Comparison of ENCODE assay signal across 8 mouse cellular contexts in the genomic region with DNA sequence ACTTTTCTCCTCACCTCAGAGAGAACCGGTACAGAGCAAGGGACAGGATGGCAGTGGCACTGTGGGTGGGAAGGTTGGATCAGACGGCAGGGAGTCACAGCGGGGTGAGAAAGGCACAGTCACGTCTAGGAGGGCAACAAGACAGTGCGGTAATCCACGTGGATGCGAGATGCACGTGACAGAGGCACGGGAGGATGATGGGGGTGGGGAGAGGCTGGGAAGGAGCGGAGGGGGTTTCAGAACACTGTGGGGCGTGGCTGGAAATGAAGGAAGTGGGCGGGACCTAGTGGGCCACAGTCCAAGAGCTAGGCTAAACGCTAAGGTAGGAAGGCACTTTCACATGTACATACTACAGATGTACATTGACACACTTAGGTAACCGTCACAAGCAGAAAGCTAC. TPM values are rescaled to one million over a fixed set of nuclear protein-coding genes. Genes with fewer than 3 reads are reported as not detected.
DNase-seq lines count a peak whose midpoint lies in the region; ATAC-seq and TF ChIP-seq lines count a peak whose summit lies in the region.

No protein-coding gene starts in this region.

- TF ChIP-seq CTCF in small intestine, adult 2 months (IDR thresholded peaks at IDR 0.05; ENCODE audit: extremely low read depth, insufficient read length, insufficient replicate concordance, low read depth, low read length), result no peak

- H3K9me3 ChIP-seq in kidney, embryonic 15.5 days (replicated peaks), result no peaks in the 10 kb centered on the region
- peaks cover 14% of the 10 kb centered on the region; the same call in 1 of the 2 replicates for H3K9me3 ChIP-seq in hindbrain, embryonic 10.5 days

- no peak overlapping the region for H3K9ac ChIP-seq in kidney, embryonic 15.5 days

- no peak overlapping the region for H3K27ac ChIP-seq in kidney, embryonic 15.5 days
- no peak overlapping the region for H3K27ac ChIP-seq in small intestine, adult 2 months (ENCODE audit: insufficient read depth, low read depth, low read length)
- no peak overlapping the region for H3K27ac ChIP-seq in hindbrain, embryonic 10.5 days

- no peak overlapping the region for H3K4me3 ChIP-seq in kidney, embryonic 15.5 days (replicated peaks)
- H3K4me3 ChIP-seq in small intestine, adult 2 months (ENCODE audit: low read depth, low read length), result peak overlapping the region; percentile 16; the same call in 1 of the 2 replicates
- no peak overlapping the region for H3K4me3 ChIP-seq in hindbrain, embryonic 10.5 days

- 43% methylated on average over 14 of the region's 14 CpGs for WGBS in kidney, embryonic 15.5 days
- 31% methylated on average over 14 of the region's 14 CpGs for WGBS in small intestine, adult 2 months
- 58% methylated on average over 14 of the region's 14 CpGs for WGBS in hindbrain, embryonic 10.5 days

- ATAC-seq in kidney, embryonic 15.5 days (replicated peaks; ENCODE audit: low FRiP score), result 0 out of 2 replicates have a peak, but pooled peaks have one; percentile 40
- ATAC-seq in cerebellum, adult (ENCODE audit: insufficient number of reproducible peaks, low FRiP score, low TSS enrichment), result no peak

- no peak for TF ChIP-seq POLR2A in small intestine, adult 2 months (IDR thresholded peaks at IDR 0.05; ENCODE audit: low read depth, low read length)

- no peaks in the 10 kb centered on the region for H3K27me3 ChIP-seq in kidney, embryonic 15.5 days
- H3K27me3 ChIP-seq in small intestine, adult 2 months (ENCODE audit: control insufficient read depth, insufficient read depth, low read length), result no peaks in the 10 kb centered on the region
- H3K27me3 ChIP-seq in hindbrain, embryonic 10.5 days (ENCODE audit: insufficient read depth, poor library complexity, severe bottlenecking), result no peaks in the 10 kb centered on the region

- no peak for DNase-seq in kidney, adult 18-20 months
- peak; percentile 6 for DNase-seq in T-cell, adult 2 months (ENCODE audit: low spot score)
- peak; percentile 23 to 49 for DNase-seq in kidney, postnatal 25 days
- no peak for DNase-seq in right cerebral cortex, postnatal 36 days (ENCODE audit: low spot score in 2 of 2)
- DNase-seq in hindbrain, embryonic 10.5 days (ENCODE audit: low spot score), result no peak

- peaks cover 34% of the 10 kb centered on the region for H3K36me3 ChIP-seq in kidney, embryonic 15.5 days
- H3K36me3 ChIP-seq in small intestine, adult 2 months (ENCODE audit: control insufficient read depth, insufficient read depth, low read length), result no peaks in the 10 kb centered on the region
- H3K36me3 ChIP-seq in hindbrain, embryonic 10.5 days, result peaks cover 38% of the 10 kb centered on the region

- peaks cover 4% of the 10 kb centered on the region; the same call in 1 of the 2 replicates for H3K4me1 ChIP-seq in kidney, embryonic 15.5 days
- 0 out of 2 replicates have a peak, but pooled peaks cover 3% of the 10 kb centered on the region for H3K4me1 ChIP-seq in small intestine, adult 2 months (ENCODE audit: control insufficient read depth, insufficient read depth, insufficient read length, low read length)
- peaks cover 14% of the 10 kb centered on the region; the same call in 1 of the 2 replicates for H3K4me1 ChIP-seq in hindbrain, embryonic 10.5 days (replicated peaks)

- peak overlapping the region; percentile 32; the same call in 1 of the 2 replicates for H3K4me2 ChIP-seq in kidney, embryonic 15.5 days

RNA-seq across cellular contexts. Expression of a gene that starts 41.4 kb away (rescaled TPM):
- polyA plus RNA-seq in kidney, embryonic 15.5 days (2015; fragmentation: Nextera tagmentation; extraction: Ambion mirVana), result 3.0 and 3.4 TPM in 2 replicates
- 2.0 and 2.6 TPM in 2 replicates for polyA plus RNA-seq in small intestine, adult 2 months (2012; rRNA removed)
- 2.5 and 3.0 TPM in 2 replicates for polyA plus RNA-seq in hindbrain, embryonic 10.5 days (2016; fragmentation: Nextera tagmentation; extraction: Ambion mirVana)

Comparison
In these comparisons a context has a peak if more than half of its experiments do, and no peak if none do; other contexts are left out.
1. DNase-seq: peak in T-cell, adult 2 months (single experiment) and kidney, postnatal 25 days (2 of 2); none in kidney, adult 18-20 months (single experiment), right cerebral cortex, postnatal 36 days (0 of 2) and hindbrain, embryonic 10.5 days (single experiment).